Mouse (Mus musculus) neural tube, embryonic 14.5 days (tissue): ENCODE results near the gene Stom. TPM values are rescaled to one million over a fixed set of nuclear protein-coding genes. Genes with fewer than 3 reads are reported as not detected.

ENCODE experiments used
- ATAC-seq: fragments of 200-750 bp; cut with Nextera tagmentation; 2 replicates; pipeline ENCODE4 v1.8.0; 2017; ENCODE audit warnings: low read depth, mild to moderate bottlenecking, moderate TSS enrichment, moderate library complexity
- H3K27ac ChIP-seq: fragments of 300-500 bp; sonication (generic); 2 replicates; pipeline ENCODE4 v1.5.1; 2014; ENCODE audit warnings: low read depth, mild to moderate bottlenecking, control low read depth, low read length, moderate library complexity, mixed read lengths
- H3K27me3 ChIP-seq: fragments of 300-500 bp; sonication (generic); 2 replicates; pipeline ENCODE4 v1.6.1; 2014; ENCODE audit warnings: low read length; ENCODE audit not compliant: control insufficient read depth, insufficient read depth
- H3K36me3 ChIP-seq: fragments of 300-500 bp; sonication (generic); 2 replicates; pipeline ENCODE4 v1.6.1; 2014; ENCODE audit warnings: low read length, mixed read lengths; ENCODE audit not compliant: control insufficient read depth, insufficient read depth
- H3K4me1 ChIP-seq: fragments of 300-500 bp; sonication (generic); 2 replicates; pipeline ENCODE4 v1.6.1; 2014; ENCODE audit warnings: low read length; ENCODE audit not compliant: control insufficient read depth, insufficient read depth
- H3K4me2 ChIP-seq: fragments of 300-500 bp; sonication (generic); 2 replicates; pipeline ENCODE4 v1.6.1; 2014; ENCODE audit warnings: mild to moderate bottlenecking, low read depth, low read length, control low read depth
- H3K4me3 ChIP-seq: fragments of 300-500 bp; sonication (generic); 2 replicates; pipeline ENCODE4 v1.5.1; 2014; ENCODE audit warnings: low read depth, low read length, control low read depth, mixed read lengths
- H3K9ac ChIP-seq: fragments of 300-500 bp; sonication (generic); replicated peaks from 2 replicates; pipeline ENCODE4 v1.6.1; 2014; ENCODE audit warnings: low read depth, mild to moderate bottlenecking, control low read depth, low read length, mixed read lengths
- H3K9me3 ChIP-seq: fragments of 300-500 bp; sonication (generic); 2 replicates; pipeline ENCODE4 v1.6.1; 2016; ENCODE audit warnings: low read length; ENCODE audit not compliant: control insufficient read depth
- WGBS: fragments of 180-500 bp; shearing (Covaris S2); extraction: QIAGEN DNeasy Blood & Tissue Kit; methylation state at CpG from one replicate; pipeline ENCODE4 v1.1.7; 2014; 5-methylcytosine and 5-hydroxymethylcytosine counted together
- polyA plus RNA-seq: library from polyadenylated mRNA; unstranded; fragments of >200 nt; fragmentation: Nextera tagmentation; extraction: Ambion mirVana; gene quantifications from 2 replicates; pipeline ENCODE4 v1.2.1, GENCODE M21; 2014

Stom gene
- polyA plus RNA-seq, 1 experiment from 2014 or later = 14.2 TPM

- peak; percentile 87 for ATAC-seq
- no peak overlapping the region for H3K4me2 ChIP-seq
- no peaks in the 10 kb centered on the region for H3K27me3 ChIP-seq
- H3K9ac ChIP-seq = no peak overlapping the region
- no peak overlapping the region for H3K27ac ChIP-seq
- no peaks in the 10 kb centered on the region for H3K9me3 ChIP-seq
- H3K4me3 ChIP-seq = no peak overlapping the region
- 45% methylated on average over 8 of the region's 8 CpGs for WGBS
- H3K36me3 ChIP-seq = no peaks in the 10 kb centered on the region
- H3K4me1 ChIP-seq = no peaks in the 10 kb centered on the region
Observed at GRCm38 (mm10) chr2:35265296-35265695, 71.5 kb downstream of the Stom start.

DNA sequence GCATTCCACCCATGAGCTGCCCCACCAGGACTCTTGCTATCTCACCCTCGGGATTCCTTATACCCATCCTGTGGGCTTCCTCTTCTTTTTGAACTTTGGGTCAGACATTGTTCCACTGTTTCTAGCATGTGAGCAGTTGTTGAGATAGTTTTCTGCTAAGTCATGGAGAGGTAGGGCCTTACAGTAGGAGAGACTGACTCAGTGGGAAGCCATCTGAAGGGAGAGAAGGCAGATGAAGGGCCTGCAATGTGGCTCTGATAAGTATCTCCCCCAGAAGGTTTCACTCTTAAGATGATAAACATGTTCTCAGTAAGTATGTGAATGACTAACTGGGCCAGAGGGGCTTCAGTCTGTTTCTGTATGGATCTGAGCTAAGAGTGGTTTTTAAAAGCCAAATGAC, 72.7 kb downstream of the Stom start:
- ATAC-seq = no peak
- Histone ChIP-seq H3K4me1 (no peaks in the 10 kb centered on the region), H3K36me3 (no peaks in the 10 kb centered on the region), H3K27ac (no peak overlapping the region), H3K9me3 (no peaks in the 10 kb centered on the region), H3K4me2 (no peak overlapping the region), H3K9ac (no peak overlapping the region), H3K27me3 (no peaks in the 10 kb centered on the region), H3K4me3 (no peak overlapping the region)
- WGBS = 81% methylated on average over 1 of the region's 1 CpGs

Other genes starting within 250 kb of the Stom start
- 0.27 and 0.37 TPM in 2 replicates for gene AI182371, start 235.4 kb downstream of the Stom start, polyA plus RNA-seq
- gene Cntrl, start 227.5 kb downstream of the Stom start, polyA plus RNA-seq = 9.5 and 11.4 TPM in 2 replicates
- 426 and 429 TPM in 2 replicates for gene Rab14, start 135.9 kb downstream of the Stom start, polyA plus RNA-seq
- 19.3 and 38.1 TPM in 2 replicates for gene Gsn, start 80.6 kb downstream of the Stom start, polyA plus RNA-seq
- gene 4930568D16Rik, start 30.8 kb upstream of the Stom start, polyA plus RNA-seq = not detected in 2 replicates
- not detected in 2 replicates for gene 4930402F06Rik, start 60.2 kb upstream of the Stom start, polyA plus RNA-seq
- 5.3 and 8.9 TPM in 2 replicates for gene Ggta1, start 126.3 kb upstream of the Stom start, polyA plus RNA-seq
- gene Dab2ip, start 221.3 kb upstream of the Stom start, polyA plus RNA-seq = 48.5 and 54.1 TPM in 2 replicates